Mouse (Mus musculus) lung, postnatal 36 days (tissue): ENCODE measurements around the gene Calm4.
"Not testable (repeated sequence)": the region's sequence is repeated elsewhere in the genome, so short reads cannot be mapped to it uniquely, and the experiment has no call there.

Experiments used
- DNase-seq: peaks from one replicate; pipeline ENCODE4 v3.0.0; 2022; ENCODE audit warnings: mixed read lengths

The Calm4 gene

DNA sequence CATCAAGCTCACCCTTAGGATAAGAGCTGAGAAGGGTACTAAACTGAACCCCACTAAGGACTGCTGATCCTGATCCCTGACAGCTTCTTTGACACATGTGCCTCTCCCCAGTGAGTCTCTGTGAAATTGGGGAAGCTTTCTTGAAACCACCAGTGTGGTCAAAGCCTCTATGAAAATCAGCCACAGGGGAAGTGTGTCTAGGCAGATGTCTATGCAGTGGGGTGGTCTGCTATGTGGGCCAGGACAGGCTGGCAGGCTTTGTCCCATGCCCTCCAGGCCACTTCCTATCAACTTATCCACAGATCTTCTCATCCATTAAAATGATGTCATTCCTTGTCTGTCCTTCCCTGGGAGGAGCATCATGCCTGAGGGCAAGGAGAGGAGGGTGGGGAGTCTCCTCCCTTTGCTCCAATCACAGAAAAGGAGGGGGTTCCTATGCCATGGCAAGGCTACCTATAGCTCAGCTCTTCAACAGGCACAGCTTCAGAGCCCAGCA is at the start of gene Calm4:
Gene Calm4, plus strand, starts transcription at position 446 of the 496 bp plus-strand sequence.
- not testable (repeated sequence) for DNase-seq

DNA sequence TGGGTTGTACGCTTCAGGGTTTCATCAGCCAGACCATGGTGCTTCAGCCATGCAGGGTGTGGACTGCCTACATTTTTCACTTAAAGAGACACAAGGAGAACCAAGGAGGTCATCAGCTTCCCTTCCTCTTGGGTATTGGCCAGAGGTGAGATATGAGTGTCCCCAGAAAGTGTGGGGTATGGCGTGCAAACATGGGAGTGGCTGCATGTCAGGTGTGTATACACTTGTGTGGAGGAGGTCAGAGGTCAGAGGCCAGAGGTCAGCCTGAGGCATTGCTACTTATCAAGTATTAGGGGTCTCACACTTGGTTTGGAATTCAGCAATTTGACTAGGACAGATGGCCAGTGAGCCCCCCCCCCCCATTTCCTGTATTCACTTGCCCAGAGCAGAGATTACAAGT is 49.0 kb upstream of the Calm4 start:
- no peak for DNase-seq

DNA sequence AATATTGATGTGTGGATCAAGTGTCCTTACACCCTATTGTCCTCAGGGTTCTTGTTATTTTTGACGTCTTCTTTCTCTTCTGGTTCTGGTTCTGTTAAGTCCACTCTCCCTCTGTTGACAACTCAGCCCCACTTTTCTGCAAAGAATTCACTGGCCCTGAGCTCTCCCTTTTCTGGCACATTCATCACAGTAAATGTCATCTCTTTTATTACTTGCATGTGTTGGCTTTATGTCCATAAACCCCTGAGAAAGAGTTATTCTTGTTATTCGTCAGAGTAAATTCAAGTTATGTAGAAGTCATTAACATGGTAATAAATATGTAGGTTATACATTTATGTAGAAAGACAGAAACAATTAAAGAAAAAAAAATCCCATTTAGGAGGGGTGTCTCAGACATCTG is 48.0 kb upstream of the Calm4 start:
- DNase-seq, result no peak

DNA sequence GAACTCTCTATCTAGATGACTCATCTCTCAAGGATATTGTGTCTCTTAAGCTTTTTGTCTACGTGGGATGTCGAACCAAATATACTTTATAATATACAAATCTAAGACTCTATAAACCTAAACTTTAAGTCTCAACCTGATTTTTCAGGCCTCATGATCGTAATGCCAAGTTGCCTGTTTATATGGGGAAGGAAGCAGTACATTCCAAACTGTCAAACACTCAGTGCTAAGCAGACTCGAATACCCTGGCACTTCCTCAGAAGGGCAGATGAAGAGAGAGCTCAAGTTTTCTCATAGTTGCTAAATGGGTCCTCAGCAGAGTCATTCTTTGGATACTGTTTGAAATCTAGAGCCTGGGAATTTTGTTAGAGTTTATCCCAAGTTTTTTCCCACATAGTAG is 40.9 kb upstream of the Calm4 start:
- DNase-seq, result peak; percentile 26

DNA sequence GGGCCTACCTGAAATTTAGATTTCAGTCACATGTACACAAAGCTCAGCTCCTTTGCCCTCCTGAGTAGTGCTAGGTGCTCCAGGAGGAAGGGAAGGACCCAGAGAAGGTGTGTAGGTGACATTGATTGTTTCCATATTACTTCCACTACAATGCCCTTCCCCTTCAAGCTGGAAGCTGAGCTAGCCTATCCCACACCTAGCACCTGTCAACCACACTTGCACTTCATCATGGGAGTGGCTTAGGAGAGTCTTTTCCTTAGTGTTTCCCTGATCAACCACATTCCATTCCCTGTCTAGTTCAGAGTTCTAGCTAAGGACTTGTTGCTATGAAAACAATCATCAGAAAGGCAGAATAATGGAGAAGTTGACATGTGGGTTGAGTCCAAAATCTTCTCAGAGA is 38.8 kb upstream of the Calm4 start:
- DNase-seq, result peak; percentile 58

DNA sequence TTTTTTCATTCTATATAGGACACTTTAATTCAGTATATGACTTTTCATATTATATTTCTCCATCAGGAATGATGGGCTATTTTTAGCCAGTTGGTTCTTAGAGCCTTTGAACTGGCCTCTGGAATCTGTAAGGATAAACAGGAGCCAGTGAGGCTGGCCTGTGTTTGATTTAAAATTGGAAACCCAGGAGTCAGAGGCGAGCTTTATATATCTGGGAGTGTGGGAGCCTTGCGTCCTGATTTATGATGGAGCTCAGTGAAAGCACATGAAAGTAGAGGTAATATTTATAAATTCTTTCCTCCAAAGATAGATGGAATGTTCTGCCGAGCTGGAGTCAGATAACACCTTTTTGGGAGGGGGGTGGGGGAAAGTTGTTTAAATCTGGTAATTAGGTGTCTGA is 38.2 kb upstream of the Calm4 start:
- no peak for DNase-seq

DNA sequence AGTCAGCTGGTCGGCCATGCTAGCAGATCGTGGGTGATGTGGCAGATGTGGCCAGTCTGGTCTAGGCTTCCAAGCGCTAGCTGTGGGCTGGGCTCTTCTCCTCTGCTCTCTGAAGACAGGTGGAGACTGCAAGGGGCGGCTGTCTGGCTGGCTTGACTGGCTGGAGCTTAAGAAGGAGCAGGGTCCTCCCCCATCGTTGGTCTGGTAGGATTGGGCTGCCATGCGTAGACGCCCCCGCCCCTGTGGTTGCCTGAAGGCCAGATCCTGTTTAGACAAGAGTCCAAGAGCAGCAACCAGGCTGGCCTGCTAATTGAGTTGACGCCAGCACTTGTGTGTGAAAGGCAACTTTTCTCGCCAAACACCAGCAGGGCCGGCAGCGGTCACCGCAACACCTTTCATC is 33.4 kb upstream of the Calm4 start, which contains the start of gene Calml3:
Gene Calml3, minus strand, starts transcription at position 131 of the 400 bp plus-strand sequence.
- no peak for DNase-seq

DNA sequence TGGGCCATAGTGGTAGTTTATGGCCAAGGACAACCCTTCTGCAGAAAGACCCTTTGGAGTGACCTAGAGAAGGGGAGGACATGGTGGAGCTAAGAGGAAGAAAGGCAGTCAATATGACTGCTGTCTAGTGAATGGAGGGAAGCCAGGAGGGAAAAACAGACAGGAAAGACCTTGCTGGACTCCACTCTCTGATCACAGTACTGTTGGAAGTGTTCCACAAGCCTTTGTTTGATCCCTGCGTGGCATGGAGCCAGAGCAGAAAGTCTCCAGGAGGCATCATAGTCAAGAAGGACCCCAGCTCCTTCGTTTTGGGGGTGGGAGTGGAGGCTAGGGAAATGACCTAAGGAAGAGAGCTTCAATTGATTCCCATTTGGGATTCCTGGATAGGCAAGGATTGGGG is 32.4 kb upstream of the Calm4 start:
- peak; percentile 27 for DNase-seq

DNA sequence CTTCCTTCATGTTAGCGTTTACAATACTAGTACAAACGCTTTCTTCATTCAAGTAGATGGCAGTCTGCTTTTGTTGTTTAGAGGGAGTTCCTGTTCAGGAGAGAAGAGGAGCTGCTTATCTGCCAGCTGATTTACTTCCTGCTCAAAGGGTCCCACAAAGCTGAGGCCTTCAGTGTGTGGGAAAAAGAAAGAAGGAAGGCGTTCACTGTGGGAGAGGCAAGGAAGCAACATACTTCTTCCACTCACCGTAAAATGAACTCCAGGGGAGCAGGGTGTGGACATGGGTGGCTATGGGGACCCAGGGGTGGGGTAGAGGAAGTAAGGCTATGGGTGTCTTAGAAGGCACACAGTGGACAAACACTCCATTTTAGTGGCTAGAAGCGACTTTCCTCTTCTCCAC is 31.9 kb upstream of the Calm4 start:
- DNase-seq, result peak; percentile 38

DNA sequence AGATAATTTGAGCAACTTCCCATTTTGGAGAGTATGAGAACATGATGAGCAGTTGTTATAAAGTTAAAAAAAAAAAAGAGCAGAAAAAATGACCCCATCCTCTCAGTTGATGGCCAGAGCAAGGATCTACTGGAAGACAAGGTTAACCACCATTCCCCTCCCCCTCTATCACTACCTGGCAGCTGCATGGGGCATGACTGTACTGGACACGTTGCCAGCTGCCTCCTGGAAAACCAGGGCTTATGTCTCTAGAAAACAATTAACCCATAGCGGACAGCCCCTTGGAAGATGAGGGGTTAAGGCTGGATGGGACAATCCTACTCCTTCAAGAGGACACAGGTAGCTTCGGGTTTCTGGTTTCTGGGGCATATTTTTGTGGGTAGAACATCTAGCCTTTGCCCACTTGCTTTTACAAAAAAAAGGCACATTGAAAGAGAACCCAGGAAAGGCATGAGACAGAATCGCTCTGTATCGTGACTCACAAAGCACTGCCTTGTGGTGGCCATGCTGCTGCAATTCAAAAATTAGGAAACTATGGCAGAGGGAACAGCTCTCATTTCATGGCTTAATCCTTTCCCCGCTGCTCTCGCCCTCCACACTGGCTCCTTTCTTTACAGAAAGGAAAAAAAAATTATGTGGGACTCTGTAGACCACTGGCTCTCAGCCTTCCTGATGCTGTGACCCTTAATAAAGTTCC is 30.3 kb upstream of the Calm4 start:
- peak; percentile 37 for DNase-seq

DNA sequence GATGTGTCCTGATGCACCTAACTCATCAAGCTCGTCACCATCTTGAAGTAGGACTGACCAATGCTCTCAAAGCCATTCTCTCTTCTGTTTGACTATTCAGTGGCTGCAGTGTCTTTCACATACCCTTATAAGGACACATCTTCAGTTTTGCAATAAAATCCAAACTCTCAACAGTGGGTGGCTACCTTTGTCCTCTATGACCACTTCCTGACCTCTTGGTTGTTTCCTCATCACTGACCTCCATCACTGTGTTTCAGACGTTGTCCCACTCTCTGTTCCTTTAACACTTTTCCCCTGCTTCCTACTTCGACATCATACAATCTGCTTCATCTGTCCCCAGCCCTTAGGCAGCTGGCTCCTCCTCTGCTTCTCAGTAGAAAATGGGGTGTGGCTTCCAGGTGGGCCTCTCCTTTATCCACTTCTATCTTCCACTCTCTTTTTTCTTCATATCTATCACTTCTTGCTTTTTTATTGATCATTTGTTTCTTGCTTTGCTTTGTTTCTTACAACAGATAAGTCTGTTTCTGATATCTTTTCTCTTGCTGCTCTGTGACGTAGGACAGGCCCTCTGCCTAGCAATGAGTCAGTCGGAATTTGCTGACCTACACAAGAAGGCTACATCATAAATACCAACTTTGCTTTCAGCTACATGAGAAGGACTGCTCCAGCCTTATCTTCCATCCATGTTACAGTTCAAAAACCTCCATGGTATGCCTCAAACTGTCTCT is 19.4 kb upstream of the Calm4 start:
- peak; percentile 46 for DNase-seq

DNA sequence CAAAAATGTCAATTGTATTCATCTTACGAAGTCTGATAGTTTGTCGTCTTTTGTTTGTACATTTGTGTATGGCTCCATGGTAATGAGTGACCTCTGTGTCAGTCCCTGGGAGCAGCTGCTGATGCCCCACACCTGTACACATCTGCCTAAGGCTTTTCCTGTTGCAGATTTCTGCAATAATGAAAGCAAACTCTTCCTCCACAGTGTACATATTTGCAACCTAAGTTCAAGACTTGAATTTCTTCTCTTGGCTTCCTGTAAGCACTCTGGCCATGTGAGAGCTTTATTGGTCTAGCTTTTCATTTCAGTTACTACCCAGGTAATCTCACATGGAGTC is 18.8 kb upstream of the Calm4 start:
- DNase-seq, result no peak

DNA sequence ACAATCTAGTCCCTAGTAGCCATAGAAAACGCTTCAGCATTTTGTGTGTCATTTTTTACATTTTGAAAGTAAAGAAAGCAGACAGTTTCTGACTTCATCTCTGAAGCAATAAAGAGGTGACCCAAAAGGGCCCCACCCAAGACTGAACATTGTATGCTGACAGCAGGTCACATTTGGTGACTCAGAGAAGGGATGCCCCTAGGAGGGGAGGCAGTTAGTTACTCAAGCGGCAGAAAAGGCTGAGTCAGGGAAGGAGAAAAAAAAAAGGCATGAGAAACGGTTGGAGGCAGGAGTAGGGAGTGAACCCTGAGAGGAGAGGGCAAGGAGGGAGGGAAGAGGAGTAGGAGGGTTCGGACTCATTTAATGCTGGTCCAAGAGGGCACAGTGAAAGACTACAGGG is 15.5 kb upstream of the Calm4 start:
- no peak for DNase-seq

DNA sequence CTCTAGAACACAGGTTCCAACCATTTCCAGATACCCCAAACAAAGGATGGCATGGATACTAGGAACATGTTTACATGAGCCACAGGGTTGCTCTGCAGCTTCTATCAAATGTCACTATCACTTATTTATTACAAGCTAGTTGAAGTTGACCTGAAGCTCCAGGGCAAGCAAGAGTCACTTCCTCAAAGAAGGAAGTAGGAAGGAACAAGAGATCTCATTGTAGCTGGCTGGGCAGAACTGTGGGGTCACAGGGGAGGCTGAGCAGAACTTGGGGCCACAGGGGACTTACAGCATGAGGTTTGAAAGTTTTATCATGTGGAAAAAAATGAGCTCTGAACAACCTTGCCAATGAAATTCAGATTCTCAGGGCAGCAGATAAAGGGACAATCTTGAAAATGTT is 11.8 kb upstream of the Calm4 start:
- no peak for DNase-seq

DNA sequence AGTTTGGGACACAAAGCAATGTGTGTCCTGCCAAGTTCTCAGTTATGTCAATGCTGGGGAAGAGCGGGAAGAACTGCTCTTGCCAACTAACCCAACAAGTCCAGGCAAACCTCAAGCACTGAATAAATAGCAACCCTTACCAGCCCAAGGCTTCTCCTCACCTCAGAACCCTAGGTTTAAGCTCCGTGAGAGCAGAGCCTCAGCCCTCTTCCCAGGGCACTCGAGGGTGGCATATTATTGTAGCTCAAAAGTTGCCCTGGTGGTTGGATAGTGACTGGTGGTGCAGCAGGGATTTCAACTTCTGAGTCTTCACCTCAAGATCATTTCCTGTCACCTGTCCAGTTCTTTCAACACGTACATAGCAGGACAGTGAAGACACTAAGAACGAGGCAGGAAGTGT is 6.0 kb upstream of the Calm4 start:
- peak; percentile 32 for DNase-seq

DNA sequence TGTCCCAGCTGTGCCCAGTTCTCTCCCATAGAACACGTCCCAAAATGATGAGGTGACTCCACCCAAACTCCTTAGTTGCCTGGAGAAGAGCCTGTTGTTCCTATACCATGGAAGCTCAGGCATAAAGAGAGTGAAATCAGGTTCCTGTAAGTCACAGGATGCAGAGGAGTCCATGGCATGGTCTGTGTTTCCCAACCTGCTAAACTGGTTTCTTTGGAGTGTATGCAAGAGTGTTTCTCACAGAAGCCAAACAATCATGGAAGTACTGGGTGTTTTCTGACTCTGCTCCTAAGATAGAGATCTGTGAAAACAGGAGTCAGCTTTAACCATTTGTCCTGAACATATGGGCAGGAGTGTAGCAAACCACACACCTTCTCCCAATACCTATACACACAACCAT is 5.6 kb upstream of the Calm4 start:
- peak; percentile 70 for DNase-seq

DNA sequence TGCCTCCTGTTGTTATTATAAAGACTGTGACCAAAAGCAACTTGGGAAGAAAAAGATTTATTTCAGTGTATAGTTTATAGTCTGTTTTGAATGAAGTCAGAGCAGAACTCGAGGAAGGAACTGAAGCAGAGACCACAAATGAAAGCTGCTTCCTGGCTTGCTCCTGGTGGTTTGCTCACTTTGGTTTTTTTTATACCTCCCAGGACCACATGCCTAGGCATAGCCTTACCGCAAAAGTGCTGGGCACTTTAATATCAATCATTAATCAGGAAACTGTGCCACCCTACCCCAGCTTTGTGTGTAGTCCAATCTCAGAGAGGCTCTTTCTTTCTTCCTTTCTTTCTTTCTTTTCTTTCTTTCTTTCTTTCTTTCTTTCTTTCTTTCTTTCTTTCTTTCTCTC is 5.1 kb upstream of the Calm4 start:
- peak; percentile 45 for DNase-seq

DNA sequence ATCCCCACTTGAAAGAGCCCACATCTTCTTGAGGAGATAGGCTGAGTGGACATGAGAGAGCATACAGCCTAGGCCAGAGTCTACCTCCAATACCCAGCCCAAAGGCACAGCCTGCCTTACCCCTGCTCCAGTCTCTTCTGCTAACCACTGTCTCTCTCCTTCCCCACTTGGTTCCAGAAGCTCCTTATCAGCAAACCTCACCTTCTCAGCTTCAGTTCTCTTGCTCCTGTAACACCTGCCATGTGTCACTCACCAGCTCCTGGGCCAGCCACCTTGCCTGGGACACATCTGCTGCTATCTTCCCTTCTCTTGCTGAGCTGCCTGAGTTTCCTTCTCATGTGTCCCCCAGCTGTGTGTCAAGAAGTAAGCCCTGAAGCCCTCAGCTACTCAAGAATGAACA is 3.9 kb upstream of the Calm4 start:
- not testable (repeated sequence) for DNase-seq

DNA sequence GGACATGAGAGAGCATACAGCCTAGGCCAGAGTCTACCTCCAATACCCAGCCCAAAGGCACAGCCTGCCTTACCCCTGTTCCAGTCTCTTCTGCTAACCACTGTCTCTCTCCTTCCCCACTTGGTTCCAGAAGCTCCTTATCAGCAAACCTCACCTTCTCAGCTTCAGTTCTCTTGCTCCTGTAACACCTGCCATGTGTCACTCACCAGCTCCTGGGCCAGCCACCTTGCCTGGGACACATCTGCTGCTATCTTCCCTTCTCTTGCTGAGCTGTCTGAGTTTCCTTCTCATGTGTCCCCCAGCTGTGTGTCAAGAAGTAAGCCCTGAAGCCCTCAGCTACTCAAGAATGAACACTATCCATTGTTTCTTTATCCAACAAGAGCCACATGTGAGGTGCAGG is 3.1 kb downstream of the Calm4 start:
- not testable (repeated sequence) for DNase-seq

DNA sequence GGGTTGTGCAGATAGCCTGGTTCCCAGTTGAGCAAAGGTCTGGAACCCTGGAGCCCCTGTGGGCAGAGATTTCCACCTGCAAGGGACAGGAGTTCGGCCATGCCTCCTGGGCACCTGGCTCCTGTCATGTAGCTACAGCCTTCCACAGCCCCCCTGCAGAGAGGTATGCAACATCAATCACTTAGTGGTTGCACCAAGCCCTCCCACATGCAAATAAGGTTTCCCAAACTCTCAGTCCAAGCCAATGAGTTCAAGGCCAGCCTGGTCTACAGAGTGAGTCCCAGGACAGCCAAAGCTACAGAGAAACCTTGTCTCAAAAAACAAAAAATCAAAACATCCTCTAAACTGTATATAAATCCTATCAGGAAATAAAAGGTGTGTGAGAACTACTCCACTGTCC is 12.8 kb downstream of the Calm4 start:
- no peak for DNase-seq

DNA sequence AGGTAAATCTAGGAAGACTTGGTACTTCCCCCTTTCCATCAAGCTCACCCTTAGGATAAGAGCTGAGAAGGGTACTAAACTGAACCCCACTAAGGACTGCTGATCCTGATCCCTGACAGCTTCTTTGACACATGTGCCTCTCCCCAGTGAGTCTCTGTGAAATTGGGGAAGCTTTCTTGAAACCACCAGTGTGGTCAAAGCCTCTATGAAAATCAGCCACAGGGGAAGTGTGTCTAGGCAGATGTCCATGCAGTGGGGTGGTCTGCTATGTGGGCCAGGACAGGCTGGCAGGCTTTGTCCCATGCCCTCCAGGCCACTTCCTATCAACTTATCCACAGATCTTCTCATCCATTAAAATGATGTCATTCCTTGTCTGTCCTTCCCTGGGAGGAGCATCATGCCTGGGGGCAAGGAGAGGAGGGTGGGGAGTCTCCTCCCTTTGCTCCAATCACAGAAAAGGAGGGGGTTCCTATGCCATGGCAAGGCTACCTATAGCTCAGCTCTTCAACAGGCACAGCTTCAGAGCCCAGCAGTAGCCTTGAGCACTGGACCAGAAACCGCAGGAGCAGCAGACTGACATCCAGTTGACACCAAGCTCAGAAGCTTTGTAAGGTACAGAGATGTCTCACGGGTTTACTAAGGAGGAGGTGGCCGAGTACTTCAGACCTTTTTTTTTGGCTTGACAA is 16.2 kb downstream of the Calm4 start, which contains the start of gene Calm5:
Gene Calm5, plus strand, starts transcription at position 526 of the 686 bp plus-strand sequence.
- not testable (repeated sequence) for DNase-seq

DNA sequence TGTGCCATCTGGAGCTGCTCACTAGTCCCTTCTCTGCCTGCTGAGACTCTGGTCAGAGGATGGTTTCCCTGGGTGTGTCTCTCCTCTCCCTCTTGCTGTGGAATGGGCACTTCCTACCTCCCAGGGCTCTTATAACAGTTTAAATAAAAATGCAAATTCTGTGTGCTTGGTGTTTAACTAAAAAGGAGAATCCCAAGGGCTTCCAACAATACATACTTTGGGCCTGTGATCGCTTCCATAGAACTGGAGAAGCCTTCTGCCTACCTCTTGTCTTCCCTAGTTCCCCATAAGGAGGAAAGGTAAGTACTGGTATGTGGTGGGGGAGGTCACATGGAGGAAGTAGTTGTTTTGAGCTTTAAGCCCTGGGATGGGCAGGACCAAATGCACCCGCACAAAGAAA is 17.3 kb downstream of the Calm4 start:
- DNase-seq, result no peak

DNA sequence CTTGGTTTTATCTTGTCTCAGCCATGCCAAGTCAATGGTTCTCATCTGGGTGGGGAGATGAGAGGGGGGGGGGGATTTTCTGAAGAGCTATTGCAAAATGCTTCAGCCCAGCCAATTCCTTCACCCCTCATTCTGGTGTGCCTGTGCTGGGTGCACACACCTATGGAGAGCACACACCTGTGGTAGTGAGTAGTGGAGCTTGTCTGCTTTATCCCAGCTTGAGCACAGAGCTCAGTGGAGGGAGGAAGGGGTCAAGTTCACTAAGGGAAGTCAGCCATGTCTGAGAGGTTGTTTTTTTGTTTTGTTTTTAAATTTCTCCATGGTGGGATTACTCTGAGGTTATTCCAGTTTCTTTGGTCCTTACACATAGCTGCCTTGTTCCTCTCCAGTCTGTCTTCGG is 18.7 kb downstream of the Calm4 start:
- no peak for DNase-seq

DNA sequence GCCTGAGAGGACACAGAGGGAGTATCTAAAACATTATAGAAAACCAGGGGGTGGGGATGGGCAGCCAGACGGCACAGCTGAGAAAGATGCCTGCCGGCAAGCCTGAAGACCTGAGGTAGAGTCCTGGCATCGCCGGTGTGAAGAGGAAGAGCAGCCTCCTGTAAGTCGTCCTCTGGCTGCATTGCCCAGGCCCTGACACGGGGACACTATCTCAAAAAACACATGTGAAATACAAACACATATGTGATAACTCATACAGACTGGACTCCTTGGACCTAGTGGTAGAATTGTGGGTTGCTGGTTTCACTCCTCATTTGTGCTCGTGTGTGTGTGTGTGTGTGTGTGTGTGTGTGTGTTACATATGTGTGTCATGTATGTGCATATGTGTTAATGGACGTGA is 23.7 kb downstream of the Calm4 start:
- DNase-seq, result no peak
